Mouse (Mus musculus): ENCODE measurements at regions not wholly inside any gene's neighbourhood (a gene's known extent, or its start where the extent isn't known, plus 50 kb on each side); places are given as distances from the start of the nearest gene placed in this dataset.

GRCm38 (mm10) chr11:7933611-7934010 is 719.9 kb upstream of the Igfbp3 start:
- Histone ChIP-seq H3K9me3 (replicated peaks; ENCODE audit: control insufficient read depth, low read length) (no peaks in the 10 kb centered on the region), H3K36me3 (replicated peaks; ENCODE audit: control insufficient read depth, insufficient read depth, low read depth, low read length) (no peaks in the 10 kb centered on the region), H3K27ac (replicated peaks; ENCODE audit: low read depth, low read length) (no peak overlapping the region), H3K27me3 (ENCODE audit: control insufficient read depth, insufficient read depth, low read length) (no peaks in the 10 kb centered on the region), H3K9ac (replicated peaks; ENCODE audit: low read length) (no peak overlapping the region), H3K4me3 (ENCODE audit: low read depth, low read length) (no peak overlapping the region), H3K4me1 (ENCODE audit: control insufficient read depth, insufficient read depth, low read length) (no peaks in the 10 kb centered on the region), H3K4me2 (ENCODE audit: low read depth, low read length) (no peak overlapping the region)
- 75% methylated on average over 3 of the region's 3 CpGs for WGBS
- ATAC-seq (replicated peaks; ENCODE audit: insufficient number of reproducible peaks, low FRiP score, low TSS enrichment, low read depth) (no peak), DNase-seq (ENCODE audit: low spot score) (no peak)

DNA sequence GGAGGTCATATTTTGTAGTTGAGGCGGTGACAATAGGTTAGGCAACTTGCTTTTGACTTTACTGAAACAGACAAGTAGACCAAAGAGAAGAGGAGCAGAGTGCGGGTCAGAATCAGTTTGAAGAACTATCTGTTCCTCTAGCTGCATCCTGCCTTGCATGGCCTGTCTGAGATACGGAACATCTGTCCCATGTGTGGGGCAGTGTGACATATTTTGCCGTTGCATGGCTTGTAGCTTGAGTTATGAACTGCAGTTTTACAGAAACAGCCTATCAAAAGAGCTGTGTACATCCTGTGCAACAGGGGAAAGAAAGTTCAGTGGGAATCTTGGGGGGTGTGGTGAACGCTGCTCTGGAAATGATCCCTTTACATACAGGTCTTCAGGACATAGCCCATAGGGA is 718.9 kb upstream of the Igfbp3 start:
- no peak overlapping the region for H3K9ac ChIP-seq (replicated peaks; ENCODE audit: low read length)
- WGBS: 90% methylated on average over 5 of the region's 5 CpGs
- no peaks in the 10 kb centered on the region for H3K4me1 ChIP-seq (ENCODE audit: control insufficient read depth, insufficient read depth, low read length)
- H3K27ac ChIP-seq (replicated peaks; ENCODE audit: low read depth, low read length): no peak overlapping the region
- no peak for ATAC-seq (replicated peaks; ENCODE audit: insufficient number of reproducible peaks, low FRiP score, low TSS enrichment, low read depth)
- no peak overlapping the region for H3K4me2 ChIP-seq (ENCODE audit: low read depth, low read length)
- H3K9me3 ChIP-seq (replicated peaks; ENCODE audit: control insufficient read depth, low read length): no peaks in the 10 kb centered on the region
- no peak for DNase-seq (ENCODE audit: low spot score)
- H3K4me3 ChIP-seq (ENCODE audit: low read depth, low read length): no peak overlapping the region
- no peaks in the 10 kb centered on the region for H3K36me3 ChIP-seq (replicated peaks; ENCODE audit: control insufficient read depth, insufficient read depth, low read depth, low read length)
- no peaks in the 10 kb centered on the region for H3K27me3 ChIP-seq (ENCODE audit: control insufficient read depth, insufficient read depth, low read length)

- H3K36me3 ChIP-seq (replicated peaks; ENCODE audit: control insufficient read depth, insufficient read depth, low read depth, low read length): no peaks in the 10 kb centered on the region
- no peaks in the 10 kb centered on the region for H3K4me1 ChIP-seq (ENCODE audit: control insufficient read depth, insufficient read depth, low read length)
- no peak for ATAC-seq (replicated peaks; ENCODE audit: insufficient number of reproducible peaks, low FRiP score, low TSS enrichment, low read depth)
- H3K4me2 ChIP-seq (ENCODE audit: low read depth, low read length): no peak overlapping the region
- H3K27ac ChIP-seq (replicated peaks; ENCODE audit: low read depth, low read length): no peak overlapping the region
- DNase-seq (ENCODE audit: low spot score): no peak
- H3K27me3 ChIP-seq (ENCODE audit: control insufficient read depth, insufficient read depth, low read length): no peaks in the 10 kb centered on the region
- WGBS: 96% methylated on average over 2 of the region's 3 CpGs
- H3K9me3 ChIP-seq (replicated peaks; ENCODE audit: control insufficient read depth, low read length): no peaks in the 10 kb centered on the region
- H3K9ac ChIP-seq (replicated peaks; ENCODE audit: low read length): no peak overlapping the region
- no peak overlapping the region for H3K4me3 ChIP-seq (ENCODE audit: low read depth, low read length)
Observed at GRCm38 (mm10) chr11:7931064-7931797, 717.5 kb upstream of the Igfbp3 start.

GRCm38 (mm10) chr11:7927676-7928075 is 714.0 kb upstream of the Igfbp3 start:
- ATAC-seq (replicated peaks; ENCODE audit: insufficient number of reproducible peaks, low FRiP score, low TSS enrichment, low read depth): no peak
- Histone ChIP-seq H3K9me3 (replicated peaks; ENCODE audit: control insufficient read depth, low read length) (no peaks in the 10 kb centered on the region), H3K27me3 (ENCODE audit: control insufficient read depth, insufficient read depth, low read length) (no peaks in the 10 kb centered on the region), H3K4me3 (ENCODE audit: low read depth, low read length) (no peak overlapping the region), H3K27ac (replicated peaks; ENCODE audit: low read depth, low read length) (no peak overlapping the region), H3K4me1 (ENCODE audit: control insufficient read depth, insufficient read depth, low read length) (no peaks in the 10 kb centered on the region), H3K9ac (replicated peaks; ENCODE audit: low read length) (no peak overlapping the region), H3K4me2 (ENCODE audit: low read depth, low read length) (no peak overlapping the region), H3K36me3 (replicated peaks; ENCODE audit: control insufficient read depth, insufficient read depth, low read depth, low read length) (no peaks in the 10 kb centered on the region)
- no peak for DNase-seq (ENCODE audit: low spot score)

DNA sequence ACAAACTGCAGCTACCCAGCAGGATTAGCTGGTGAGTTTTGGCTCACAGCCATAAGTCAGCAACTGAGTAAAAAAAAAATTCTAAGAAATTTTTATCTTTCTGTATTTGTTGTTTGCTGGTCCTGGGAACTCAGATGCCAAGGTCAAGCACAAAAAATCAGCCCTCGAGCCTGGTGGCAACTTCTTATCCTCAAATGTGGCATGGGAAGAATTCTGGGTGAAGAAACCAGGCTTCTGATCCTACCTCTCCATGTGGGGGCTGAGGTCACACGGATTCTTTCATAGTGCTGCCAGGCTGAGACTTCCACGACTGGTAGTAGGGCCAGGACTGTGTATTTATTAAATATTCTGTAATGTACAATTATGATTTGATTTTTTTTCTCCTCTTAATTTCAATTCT is 698.3 kb upstream of the Igfbp3 start:
- Histone ChIP-seq H3K9ac (replicated peaks; ENCODE audit: low read length) (no peak overlapping the region), H3K27ac (replicated peaks; ENCODE audit: low read depth, low read length) (no peak overlapping the region), H3K36me3 (replicated peaks; ENCODE audit: control insufficient read depth, insufficient read depth, low read depth, low read length) (no peaks in the 10 kb centered on the region), H3K27me3 (ENCODE audit: control insufficient read depth, insufficient read depth, low read length) (no peaks in the 10 kb centered on the region), H3K4me2 (ENCODE audit: low read depth, low read length) (no peak overlapping the region), H3K9me3 (replicated peaks; ENCODE audit: control insufficient read depth, low read length) (no peaks in the 10 kb centered on the region), H3K4me3 (ENCODE audit: low read depth, low read length) (no peak overlapping the region), H3K4me1 (ENCODE audit: control insufficient read depth, insufficient read depth, low read length) (no peaks in the 10 kb centered on the region)
- DNase-seq (ENCODE audit: low spot score) (no peak), ATAC-seq (replicated peaks; ENCODE audit: insufficient number of reproducible peaks, low FRiP score, low TSS enrichment, low read depth) (no peak)
- 76% methylated on average over 3 of the region's 3 CpGs for WGBS

- Histone ChIP-seq H3K4me2 (ENCODE audit: low read depth, low read length) (no peak overlapping the region), H3K9ac (replicated peaks; ENCODE audit: low read length) (no peak overlapping the region), H3K36me3 (replicated peaks; ENCODE audit: control insufficient read depth, insufficient read depth, low read depth, low read length) (no peaks in the 10 kb centered on the region), H3K27ac (replicated peaks; ENCODE audit: low read depth, low read length) (no peak overlapping the region), H3K27me3 (ENCODE audit: control insufficient read depth, insufficient read depth, low read length) (no peaks in the 10 kb centered on the region), H3K4me1 (ENCODE audit: control insufficient read depth, insufficient read depth, low read length) (no peaks in the 10 kb centered on the region), H3K9me3 (replicated peaks; ENCODE audit: control insufficient read depth, low read length) (no peaks in the 10 kb centered on the region), H3K4me3 (ENCODE audit: low read depth, low read length) (no peak overlapping the region)
- DNase-seq (ENCODE audit: low spot score) (no peak), ATAC-seq (replicated peaks; ENCODE audit: insufficient number of reproducible peaks, low FRiP score, low TSS enrichment, low read depth) (no peak)
Observed at GRCm38 (mm10) chr11:7900266-7900665, 686.5 kb upstream of the Igfbp3 start.

DNA sequence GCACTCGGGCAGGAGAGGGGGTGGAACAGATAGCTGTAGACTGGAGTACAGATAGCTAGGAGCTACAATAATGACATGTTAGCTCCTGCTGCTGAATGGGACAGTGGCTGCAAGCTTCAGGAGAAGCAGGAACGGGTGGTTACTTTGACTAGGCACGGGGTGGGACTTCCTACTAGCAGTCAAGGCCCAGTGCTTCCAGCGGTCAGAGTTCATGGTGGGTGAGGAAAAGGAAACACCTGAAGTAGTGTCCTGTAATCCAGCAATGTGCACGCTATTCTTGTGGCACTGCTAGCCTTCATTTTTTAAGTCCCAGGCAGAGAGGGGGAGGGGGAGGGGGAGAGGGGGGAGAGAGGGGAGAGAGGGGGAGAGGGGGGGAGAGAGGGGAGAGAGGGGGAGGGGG is 684.5 kb upstream of the Igfbp3 start:
- Histone ChIP-seq H3K27me3 (ENCODE audit: control insufficient read depth, insufficient read depth, low read length) (no peaks in the 10 kb centered on the region), H3K9ac (replicated peaks; ENCODE audit: low read length) (no peak overlapping the region), H3K4me2 (ENCODE audit: low read depth, low read length) (no peak overlapping the region), H3K4me1 (ENCODE audit: control insufficient read depth, insufficient read depth, low read length) (no peaks in the 10 kb centered on the region), H3K9me3 (replicated peaks; ENCODE audit: control insufficient read depth, low read length) (no peaks in the 10 kb centered on the region), H3K27ac (replicated peaks; ENCODE audit: low read depth, low read length) (no peak overlapping the region), H3K4me3 (ENCODE audit: low read depth, low read length) (no peak overlapping the region), H3K36me3 (replicated peaks; ENCODE audit: control insufficient read depth, insufficient read depth, low read depth, low read length) (no peaks in the 10 kb centered on the region)
- WGBS: 59% methylated on average over 5 of the region's 5 CpGs
- ATAC-seq (replicated peaks; ENCODE audit: insufficient number of reproducible peaks, low FRiP score, low TSS enrichment, low read depth) (no peak), DNase-seq (ENCODE audit: low spot score) (no peak)

GRCm38 (mm10) chr11:7880506-7880905 is 666.8 kb upstream of the Igfbp3 start:
- ATAC-seq (replicated peaks; ENCODE audit: insufficient number of reproducible peaks, low FRiP score, low TSS enrichment, low read depth): no peak
- Histone ChIP-seq H3K27me3 (ENCODE audit: control insufficient read depth, insufficient read depth, low read length) (no peaks in the 10 kb centered on the region), H3K36me3 (replicated peaks; ENCODE audit: control insufficient read depth, insufficient read depth, low read depth, low read length) (no peaks in the 10 kb centered on the region), H3K9me3 (replicated peaks; ENCODE audit: control insufficient read depth, low read length) (no peaks in the 10 kb centered on the region), H3K27ac (replicated peaks; ENCODE audit: low read depth, low read length) (no peak overlapping the region), H3K4me3 (ENCODE audit: low read depth, low read length) (no peak overlapping the region), H3K9ac (replicated peaks; ENCODE audit: low read length) (no peak overlapping the region), H3K4me1 (ENCODE audit: control insufficient read depth, insufficient read depth, low read length) (no peaks in the 10 kb centered on the region), H3K4me2 (ENCODE audit: low read depth, low read length) (no peak overlapping the region)
- WGBS: 57% methylated on average over 2 of the region's 2 CpGs
- DNase-seq (ENCODE audit: low spot score): no peak

Measured in embryonic facial prominence, embryonic 11.5 days (tissue).